In the genomic region with DNA sequence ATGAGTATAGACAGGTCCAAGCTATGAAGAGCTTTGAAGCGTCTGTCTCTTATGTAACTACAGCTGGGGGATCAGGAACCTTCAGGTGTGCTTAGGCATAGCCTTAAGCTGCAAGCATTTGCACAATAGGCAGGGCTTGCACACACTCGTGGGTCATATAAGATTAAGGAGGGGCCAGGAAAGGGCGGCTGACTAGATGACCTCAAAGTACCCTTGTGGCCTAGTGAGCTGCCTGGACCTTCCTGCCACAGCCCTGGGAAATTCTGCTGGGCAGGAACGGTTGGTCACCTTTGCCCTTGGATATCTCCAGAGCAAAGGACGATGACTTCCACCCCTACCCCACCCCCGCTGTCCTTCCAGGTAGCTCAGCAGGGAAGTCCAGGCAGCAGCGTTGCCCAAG, we compare ENCODE assay signal across 8 mouse cellular contexts. TPM values are rescaled to one million over a fixed set of nuclear protein-coding genes. Genes with fewer than 3 reads are reported as not detected.
A peak's percentile ranks its signal among the peaks of the same experiment; 100 is the strongest.
DNase-seq lines count a peak whose midpoint lies in the region; ATAC-seq and TF ChIP-seq lines count a peak whose summit lies in the region.

No protein-coding gene starts in this region.

- peak; percentile 33 for DNase-seq in cerebellum, adult 9-11 months
- DNase-seq in cerebellum, postnatal 4 days (ENCODE audit: low spot score in 2 of 2): no peak
- DNase-seq in ES-E14 (ENCODE audit: low read depth, low spot score): no peak
- peak; percentile 12 for DNase-seq in heart, postnatal 4 days
- DNase-seq in liver, embryonic 13.5 days: no peak
- DNase-seq in gastrocnemius, postnatal 14 days: no peak

- ATAC-seq in liver, embryonic 13.5 days (ENCODE audit: low read depth): peak; percentile 29
- peak; percentile 39 for ATAC-seq in stomach, embryonic 14.5 days (ENCODE audit: insufficient number of reproducible peaks, insufficient read depth, low FRiP score, low read depth)
- no peak for ATAC-seq in activated CD4-positive, CD25-positive, alpha-beta regulatory T cell, adult 4 months

- no peaks in the 10 kb centered on the region for H3K27me3 ChIP-seq in liver, embryonic 13.5 days
- no peaks in the 10 kb centered on the region for H3K27me3 ChIP-seq in stomach, embryonic 14.5 days (ENCODE audit: control insufficient read depth, insufficient read depth, low read length)

- WGBS in liver, embryonic 13.5 days (ENCODE audit: insufficient replicate concordance): 37% methylated on average over 7 of the region's 7 CpGs
- WGBS in stomach, embryonic 14.5 days: 33% methylated on average over 7 of the region's 7 CpGs

- H3K4me1 ChIP-seq in ES-E14 (ENCODE audit: control insufficient read depth in 2 of 2, insufficient read depth in 2 of 2, low read length in 2 of 2, poor library complexity in 1 of 2): peaks cover 9 to 46% of the 10 kb centered on the region in 2 experiments
- H3K4me1 ChIP-seq in liver, embryonic 13.5 days (replicated peaks): peaks cover 70% of the 10 kb centered on the region
- H3K4me1 ChIP-seq in stomach, embryonic 14.5 days (ENCODE audit: control insufficient read depth, insufficient read depth, low read length): peaks cover 21% of the 10 kb centered on the region; the same call in 1 of the 2 replicates

- H3K9ac ChIP-seq in ES-E14 (ENCODE audit: insufficient read depth, low read depth, low read length, poor library complexity, severe bottlenecking): peak overlapping the region; percentile 5; the same call in 1 of the 2 replicates
- H3K9ac ChIP-seq in liver, embryonic 13.5 days: 0 out of 2 replicates have a peak overlapping the region, but pooled peaks have one; percentile 8
- no peak overlapping the region for H3K9ac ChIP-seq in stomach, embryonic 14.5 days (replicated peaks; ENCODE audit: low read depth, low read length)

- no peaks in the 10 kb centered on the region for H3K36me3 ChIP-seq in ES-E14 (ENCODE audit: control insufficient read depth, insufficient read depth, low read length, poor library complexity, severe bottlenecking)
- no peaks in the 10 kb centered on the region for H3K36me3 ChIP-seq in liver, embryonic 13.5 days
- no peaks in the 10 kb centered on the region for H3K36me3 ChIP-seq in stomach, embryonic 14.5 days (ENCODE audit: control insufficient read depth, insufficient read depth, low read length)

- in situ Hi-C loops in ES-E14 (cut with MboI; ENCODE audit: low sequenced_read_pairs in 2 of 2, unreplicated experiment in 2 of 2): no loop called here

- no peaks in the 10 kb centered on the region for H3K9me3 ChIP-seq in ES-E14 (ENCODE audit: control insufficient read depth, insufficient read depth, low read depth, low read length)
- H3K9me3 ChIP-seq in liver, embryonic 13.5 days (replicated peaks): no peaks in the 10 kb centered on the region
- H3K9me3 ChIP-seq in stomach, embryonic 14.5 days (ENCODE audit: control insufficient read depth, low read depth, low read length): no peaks in the 10 kb centered on the region

- peak overlapping the region; percentile 41 for H3K27ac ChIP-seq in ES-E14 (ENCODE audit: insufficient read depth, low read depth, low read length, poor library complexity, severe bottlenecking)
- H3K27ac ChIP-seq in liver, embryonic 13.5 days: peak overlapping the region; percentile 73
- H3K27ac ChIP-seq in stomach, embryonic 14.5 days (ENCODE audit: low read length): peak overlapping the region; percentile 74; the same call in 1 of the 2 replicates

- intact Hi-C loops in gastrocnemius, postnatal 14 days (cut with DNase I; ENCODE audit: low total_unique reads): no loop called here

- no peak overlapping the region for H3K4me3 ChIP-seq in ES-E14 (ENCODE audit: insufficient read depth in 1 of 2, low read depth in 1 of 2, low read length in 2 of 2, poor library complexity in 1 of 2, severe bottlenecking in 1 of 2)
- no peak overlapping the region for H3K4me3 ChIP-seq in liver, embryonic 13.5 days (replicated peaks)
- H3K4me3 ChIP-seq in stomach, embryonic 14.5 days (ENCODE audit: low read depth, low read length): no peak overlapping the region

- H3K4me2 ChIP-seq in liver, embryonic 13.5 days: peak overlapping the region; percentile 34; the same call in 1 of the 2 replicates
- no peak overlapping the region for H3K4me2 ChIP-seq in stomach, embryonic 14.5 days (replicated peaks; ENCODE audit: low read depth, low read length)

TF ChIP-seq in ES-E14, 5 proteins besides CTCF, POLR2A, EP300 and RAD21:
- TF ChIP-seq CHD2 (IDR thresholded peaks at IDR 0.05; ENCODE audit: low read depth, low read length): no peak

RNA-seq across cellular contexts. Expression of gene Ldha, which starts 1.8 kb away (rescaled TPM):
- 621 and 827 TPM in 2 replicates for total RNA-seq in ES-E14 (2012; rRNA removed)
- 1,000 to 10,000 TPM; 1,136 TPM for total RNA-seq in heart, postnatal 4 days (2021)
- polyA plus RNA-seq in liver, embryonic 13.5 days (2015; fragmentation: Nextera tagmentation; extraction: Ambion mirVana): 1,268 and 1,277 TPM in 2 replicates
- 1,645 and 1,742 TPM in 2 replicates for polyA plus RNA-seq in stomach, embryonic 14.5 days (2014; fragmentation: Nextera tagmentation; extraction: Ambion mirVana)
- polyA plus RNA-seq in activated CD4-positive, CD25-positive, alpha-beta regulatory T cell, adult 4 months (2017; shearing (Covaris generic)): 1,000 to 10,000 TPM; 1,036 to 1,248 TPM
- total RNA-seq in gastrocnemius, postnatal 14 days (2021): 1,000 to 10,000 TPM; 2,600 to 2,686 TPM

RNA-seq across cellular contexts. Expression of gene Ldhc, which starts 21.6 kb away (rescaled TPM):
- total RNA-seq in ES-E14 (2012; rRNA removed): 3.4 and 3.9 TPM in 2 replicates
- not detected for total RNA-seq in heart, postnatal 4 days (2021)
- polyA plus RNA-seq in liver, embryonic 13.5 days (2015; fragmentation: Nextera tagmentation; extraction: Ambion mirVana): 0.19 and 0.55 TPM in 2 replicates
- 0.24 TPM in 1 of 2 replicates, not detected in the other for polyA plus RNA-seq in stomach, embryonic 14.5 days (2014; fragmentation: Nextera tagmentation; extraction: Ambion mirVana)
- not detected for polyA plus RNA-seq in activated CD4-positive, CD25-positive, alpha-beta regulatory T cell, adult 4 months (2017; shearing (Covaris generic))
- total RNA-seq in gastrocnemius, postnatal 14 days (2021): not detected

RNA-seq across cellular contexts. Expression of gene Gtf2h1, which starts 43.5 kb away (rescaled TPM):
- total RNA-seq in ES-E14 (2012; rRNA removed): 57.5 and 71.7 TPM in 2 replicates
- total RNA-seq in heart, postnatal 4 days (2021): 10 to 100 TPM; 22.9 to 23.8 TPM
- 42.2 and 53.1 TPM in 2 replicates for polyA plus RNA-seq in liver, embryonic 13.5 days (2015; fragmentation: Nextera tagmentation; extraction: Ambion mirVana)
- 40.8 and 47.8 TPM in 2 replicates for polyA plus RNA-seq in stomach, embryonic 14.5 days (2014; fragmentation: Nextera tagmentation; extraction: Ambion mirVana)
- 10 to 100 TPM; 22.9 to 23.4 TPM for polyA plus RNA-seq in activated CD4-positive, CD25-positive, alpha-beta regulatory T cell, adult 4 months (2017; shearing (Covaris generic))
- 10 to 100 TPM; 14.5 to 16.8 TPM for total RNA-seq in gastrocnemius, postnatal 14 days (2021)

RNA-seq across cellular contexts. Expression of gene Hps5, which starts 43.6 kb away (rescaled TPM):
- total RNA-seq in ES-E14 (2012; rRNA removed): 17.4 and 18.0 TPM in 2 replicates
- 10 to 100 TPM; 12.2 to 12.8 TPM for total RNA-seq in heart, postnatal 4 days (2021)
- polyA plus RNA-seq in liver, embryonic 13.5 days (2015; fragmentation: Nextera tagmentation; extraction: Ambion mirVana): 5.8 and 8.2 TPM in 2 replicates
- 23.6 and 24.3 TPM in 2 replicates for polyA plus RNA-seq in stomach, embryonic 14.5 days (2014; fragmentation: Nextera tagmentation; extraction: Ambion mirVana)
- 10 to 100 TPM; 17.6 to 17.8 TPM for polyA plus RNA-seq in activated CD4-positive, CD25-positive, alpha-beta regulatory T cell, adult 4 months (2017; shearing (Covaris generic))
- total RNA-seq in gastrocnemius, postnatal 14 days (2021): 10 to 100 TPM; 10.5 to 11.9 TPM

Comparison
In these comparisons a context has a peak if more than half of its experiments do, and no peak if none do; other contexts are left out.
1. DNase-seq: peak in cerebellum, adult 9-11 months (single experiment) and heart, postnatal 4 days (single experiment); none in cerebellum, postnatal 4 days (0 of 2), ES-E14 (single experiment), liver, embryonic 13.5 days (single experiment) and gastrocnemius, postnatal 14 days (single experiment).
2. Peak in every context shown above with its lines, with median percentiles within 50 percentile points of each other: H3K27ac ChIP-seq.